Mouse (Mus musculus) MEL (cell line): Measurements from ENCODE around the gene Zfp819. TPM values are rescaled to one million over a fixed set of nuclear protein-coding genes. Genes with fewer than 3 reads are reported as not detected.

Source experiments
- DNase-seq: peaks from one replicate; pipeline ENCODE4 v3.0.0; 2011; ENCODE audit warnings: low read depth, low spot score
- H3K27ac ChIP-seq: 2 replicates; pipeline ENCODE4 v1.5.1; 2012; ENCODE audit warnings: low read depth, mild to moderate bottlenecking, control low read depth, low read length, moderate library complexity; ENCODE audit not compliant: control insufficient read depth
- H3K27me3 ChIP-seq, 2 experiments: fragments of 150-350 bp in 1 of 2; sonication (generic) in 1 of 2; 2 replicates each; pipeline ENCODE4 v1.6.1; 2012; ENCODE audit warnings: low read length in 2 of 2, mild to moderate bottlenecking in 2 of 2, improper control_type of control experiment in 1 of 2, moderate library complexity in 1 of 2; ENCODE audit not compliant: insufficient read depth in 2 of 2, control insufficient read depth in 1 of 2
- H3K36me3 ChIP-seq, 2 experiments: 2 replicates each; pipeline ENCODE4 v1.6.1; 2012 to 2014; ENCODE audit warnings: low read length in 2 of 2, improper control_type of control experiment in 1 of 2, inconsistent platforms in 1 of 2, mild to moderate bottlenecking in 1 of 2; ENCODE audit not compliant: insufficient read depth in 2 of 2, control insufficient read depth in 1 of 2
- H3K4me1 ChIP-seq, 2 experiments: fragments of 150-350 bp in 1 of 2; sonication (generic) in 1 of 2; 2 replicates each; pipeline ENCODE4 v1.6.1; 2012; ENCODE audit warnings: low read length in 2 of 2, improper control_type of control experiment in 1 of 2, mild to moderate bottlenecking in 1 of 2; ENCODE audit not compliant: insufficient read depth in 2 of 2, control insufficient read depth in 1 of 2
- H3K4me3 ChIP-seq, 2 experiments: fragments of 150-350 bp in 1 of 2; sonication (generic) in 1 of 2; 2 replicates each; pipeline ENCODE4 v1.5.1; 2012; ENCODE audit warnings: low read depth in 2 of 2, low read length in 2 of 2, mild to moderate bottlenecking in 2 of 2, moderate library complexity in 2 of 2, control low read depth in 1 of 2, improper control_type of control experiment in 1 of 2; ENCODE audit not compliant: control insufficient read depth in 1 of 2, insufficient read depth in 1 of 2
- H3K79me2 ChIP-seq: 2 replicates; pipeline ENCODE4 v1.6.1; 2012; ENCODE audit warnings: mild to moderate bottlenecking, low read length, moderate library complexity; ENCODE audit not compliant: control insufficient read depth, poor library complexity, insufficient read depth
- H3K9ac ChIP-seq: 2 replicates; pipeline ENCODE4 v1.6.1; 2012; ENCODE audit warnings: low read depth, mild to moderate bottlenecking, control low read depth, low read length, moderate library complexity; ENCODE audit not compliant: control insufficient read depth, poor library complexity, severe bottlenecking
- H3K9me3 ChIP-seq: fragments of 150-350 bp; sonication (generic); replicated peaks from 2 replicates; pipeline ENCODE4 v1.6.1; 2012; ENCODE audit warnings: mild to moderate bottlenecking, low read length, improper control_type of control experiment, moderate library complexity; ENCODE audit not compliant: insufficient read depth
- ELF1 ChIP-seq: IDR thresholded peaks from 2 replicates; pipeline ENCODE4 v1.6.1; 2014; ENCODE audit warnings: low read depth, mild to moderate bottlenecking, inconsistent platforms, low read length, improper control_type of control experiment, moderate library complexity
- ETS1 ChIP-seq: IDR thresholded peaks from 2 replicates; pipeline ENCODE4 v1.6.1; 2012; ENCODE audit warnings: low read depth, mild to moderate bottlenecking, inconsistent platforms, low read length, improper control_type of control experiment, moderate library complexity
- HCFC1 ChIP-seq: IDR thresholded peaks from 2 replicates; pipeline ENCODE4 v1.6.1; 2012; ENCODE audit warnings: low read depth, mild to moderate bottlenecking, inconsistent platforms, low read length, improper control_type of control experiment, moderate library complexity
- KAT2A ChIP-seq: conservative IDR thresholded peaks from 2 replicates; pipeline ENCODE4 v1.6.1; 2012; ENCODE audit warnings: low read depth, low read length, improper control_type of control experiment, inconsistent platforms
- MAFK ChIP-seq: IDR thresholded peaks from 2 replicates; pipeline ENCODE4 v1.6.1; 2011; ENCODE audit warnings: low read depth, mild to moderate bottlenecking, low read length, improper control_type of control experiment, borderline replicate concordance
- MAX ChIP-seq: IDR thresholded peaks from 2 replicates; pipeline ENCODE4 v1.6.1; 2011; ENCODE audit warnings: low read length, improper control_type of control experiment
- MEF2A ChIP-seq: IDR thresholded peaks from 2 replicates; pipeline ENCODE4 v1.6.1; 2014; ENCODE audit warnings: low read depth, mild to moderate bottlenecking, inconsistent platforms, low read length, improper control_type of control experiment; ENCODE audit not compliant: poor library complexity, insufficient replicate concordance, severe bottlenecking; ENCODE audit errors: extremely low read depth
- MXI1 ChIP-seq: IDR thresholded peaks from 2 replicates; pipeline ENCODE4 v1.6.1; 2011; ENCODE audit warnings: mild to moderate bottlenecking, low read depth, low read length, improper control_type of control experiment
- MYC ChIP-seq: IDR thresholded peaks from 2 replicates; pipeline ENCODE4 v1.6.1; 2011; ENCODE audit warnings: low read depth, mild to moderate bottlenecking, low read length, improper control_type of control experiment, moderate library complexity
- NELFE ChIP-seq: IDR thresholded peaks from 2 replicates; pipeline ENCODE4 v1.6.1; 2011; ENCODE audit warnings: low read depth, low read length, improper control_type of control experiment
- NRF1 ChIP-seq: IDR thresholded peaks from 2 replicates; pipeline ENCODE4 v1.6.1; 2014; ENCODE audit warnings: low read depth, mild to moderate bottlenecking, inconsistent platforms, low read length, improper control_type of control experiment, moderate library complexity; ENCODE audit not compliant: poor library complexity, insufficient read depth, severe bottlenecking
- POLR2A ChIP-seq, 2 experiments: IDR thresholded peaks; 2 replicates each; pipeline ENCODE4 v1.6.1; 2011 to 2012; ENCODE audit warnings: low read length in 2 of 2, mild to moderate bottlenecking in 2 of 2, control low read depth in 1 of 2, improper control_type of control experiment in 1 of 2, low read depth in 1 of 2, moderate library complexity in 1 of 2; ENCODE audit not compliant: control insufficient read depth in 1 of 2, insufficient read depth in 1 of 2, poor library complexity in 1 of 2
- POLR2AphosphoS2 ChIP-seq: IDR thresholded peaks from 2 replicates; pipeline ENCODE4 v1.6.1; 2011; ENCODE audit warnings: low read length, improper control_type of control experiment
- SIN3A ChIP-seq: IDR thresholded peaks from 2 replicates; pipeline ENCODE4 v1.6.1; 2012; ENCODE audit warnings: low read length, improper control_type of control experiment, inconsistent platforms
- TAL1 ChIP-seq: IDR thresholded peaks from 2 replicates; pipeline ENCODE4 v1.6.1; 2012; ENCODE audit warnings: mild to moderate bottlenecking, inconsistent platforms, low read length, moderate library complexity, mixed read lengths
- TBP ChIP-seq: IDR thresholded peaks from 2 replicates; pipeline ENCODE4 v1.8.0; 2011; ENCODE audit warnings: low read depth, low read length, improper control_type of control experiment
- TCF12 ChIP-seq: IDR thresholded peaks from 2 replicates; pipeline ENCODE4 v1.6.1; 2014; ENCODE audit warnings: low read depth, mild to moderate bottlenecking, inconsistent platforms, low read length, improper control_type of control experiment, moderate library complexity
- USF2 ChIP-seq, 2 experiments: IDR thresholded peaks; 2 replicates each; pipeline ENCODE4 v1.6.1; 2011 to 2012; ENCODE audit warnings: improper control_type of control experiment in 2 of 2, low read length in 2 of 2, borderline replicate concordance in 1 of 2, inconsistent platforms in 1 of 2, low read depth in 1 of 2, mild to moderate bottlenecking in 1 of 2; ENCODE audit not compliant: insufficient read depth in 1 of 2
- ZC3H11A ChIP-seq: IDR thresholded peaks from 2 replicates; pipeline ENCODE4 v1.6.1; 2012; ENCODE audit warnings: low read depth, mild to moderate bottlenecking, inconsistent platforms, low read length, improper control_type of control experiment
- ZMIZ1 ChIP-seq: IDR thresholded peaks from 2 replicates; pipeline ENCODE4 v1.6.1; 2012; ENCODE audit warnings: low read depth, mild to moderate bottlenecking, inconsistent platforms, low read length, improper control_type of control experiment, moderate library complexity
- ZNF384 ChIP-seq: IDR thresholded peaks from 2 replicates; pipeline ENCODE4 v1.6.1; 2012; ENCODE audit warnings: low read depth, mild to moderate bottlenecking, inconsistent platforms, low read length, improper control_type of control experiment
- polyA plus RNA-seq, 2 experiments: library from polyadenylated mRNA; stranded (reverse) in 1 of 2; unstranded in 1 of 2; fragments of >175 nt in 1 of 2; fragments of >200 nt in 1 of 2; gene quantifications; 2 replicates each; pipeline versions ENCODE4 v1.2.1 to v1.2.4; 2012; ENCODE audit warnings: low replicate concordance in 2 of 2, low read depth in 1 of 2; ENCODE audit not compliant: insufficient read length in 2 of 2, insufficient read depth in 1 of 2, missing spikeins in 1 of 2
- total RNA-seq: library from RNA; depleted of rRNA; stranded (reverse); fragments of 300-350 nt; gene quantifications from 2 replicates; pipeline ENCODE4 v1.2.3, GENCODE M21; 2012

Gene Zfp819
- total and polyA plus RNA-seq, 3 experiments, result 0.06 TPM; not detected in 2

DNA sequence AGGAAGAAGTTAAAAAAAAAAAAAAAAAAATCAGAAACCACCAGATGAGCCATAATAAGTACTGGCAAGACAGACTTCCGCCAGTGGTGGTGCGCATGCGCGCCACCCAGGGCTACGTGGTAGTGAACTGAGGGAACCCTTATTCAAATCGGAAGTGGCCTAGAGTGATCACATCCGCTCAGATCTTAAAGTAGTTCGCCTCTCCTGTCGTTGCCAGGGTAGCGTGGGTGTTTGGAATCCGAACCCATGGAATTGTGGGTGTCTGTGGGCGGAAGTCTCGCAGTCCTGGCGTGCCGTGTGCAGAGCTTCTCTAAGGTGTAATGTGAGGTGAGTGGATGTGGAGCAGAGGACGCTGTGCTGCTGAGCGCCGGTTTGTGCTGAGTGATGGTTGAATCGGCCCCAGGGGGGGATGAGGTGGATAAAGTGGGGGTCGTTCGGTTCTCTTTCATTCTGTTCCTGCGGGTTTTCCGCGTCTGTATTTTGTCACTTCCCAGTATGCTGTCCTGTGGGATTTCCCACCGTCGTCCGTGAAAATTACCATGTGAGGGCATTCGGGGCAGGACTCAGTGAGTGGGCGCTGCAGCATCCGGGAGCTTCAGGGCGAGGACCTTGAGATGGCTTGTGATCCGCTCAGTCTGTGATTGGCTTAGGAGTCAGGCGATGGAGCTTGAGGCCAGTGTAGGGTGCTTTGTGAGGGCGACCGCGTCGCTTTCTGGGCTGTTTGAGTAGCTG is 27.4 kb upstream of the Zfp819 start, which contains the start of gene Zfp719:
Gene Zfp719, plus strand, starts transcription at position 171 of the 732 bp plus-strand sequence.
- peak; percentile 96 for DNase-seq
- H3K36me3 ChIP-seq, result no peaks in the 10 kb centered on the region; a peak in 1 of 4 replicates
- H3K79me2 ChIP-seq, result peaks cover 20% of the 10 kb centered on the region
- peak; percentile 19; the same call in 1 of the 2 replicates for TF ChIP-seq ETS1
- TF ChIP-seq POLR2AphosphoS2, result peak; percentile 38; the same call in 1 of the 2 replicates
- TF ChIP-seq SIN3A, result peak; percentile 87
- no peak for TF ChIP-seq USF2 (IDR thresholded peaks at IDR 0.05; ENCODE audit: borderline replicate concordance in 1 of 2, insufficient read depth in 1 of 2, low read depth in 1 of 2, low read length in 2 of 2)
- TF ChIP-seq HCFC1, result peak; percentile 90
- peak; percentile 84 for TF ChIP-seq ELF1
- TF ChIP-seq NRF1, result peak; percentile 88
- TF ChIP-seq ZNF384, result peak; percentile 95
- TF ChIP-seq MEF2A, result 0 out of 2 replicates have a peak, but pooled peaks have one; percentile 37
- TF ChIP-seq MXI1, result peak; percentile 83
- peak; percentile 62; the same call in 1 of the 2 replicates for TF ChIP-seq KAT2A
- TF ChIP-seq ZC3H11A, result no peak
- peak; percentile 63 for TF ChIP-seq NELFE
- peak; percentile 64 for TF ChIP-seq MAX
- TF ChIP-seq ZMIZ1, result peak; percentile 54; the same call in 1 of the 2 replicates
- TF ChIP-seq MYC, result peak; percentile 82
- TF ChIP-seq POLR2A (IDR thresholded peaks at IDR 0.05; ENCODE audit: control insufficient read depth in 1 of 2, insufficient read depth in 1 of 2, low read depth in 1 of 2, low read length in 2 of 2, poor library complexity in 1 of 2), result peak in 1 of 2 experiments; percentile 80; a peak in 2 of 4 replicates
- no peak for TF ChIP-seq TAL1
- no peak for TF ChIP-seq MAFK
- peak; percentile 25 for TF ChIP-seq TCF12
- peak; percentile 54 for TF ChIP-seq TBP
- H3K4me3 ChIP-seq, result peak within 1 kb of the TSS; percentile 66 to 95
- peak within 1 kb of the TSS; percentile 32 for H3K27ac ChIP-seq
- H3K9me3 ChIP-seq, result no peaks in the 10 kb centered on the region; the same call in 1 of the 2 replicates
- H3K4me1 ChIP-seq, result peaks cover 3% of the 10 kb centered on the region in 2 experiments; a peak in 3 of 4 replicates
- no peaks in the 10 kb centered on the region for H3K27me3 ChIP-seq
- peak within 1 kb of the TSS; percentile 62 for H3K9ac ChIP-seq
